Mouse (Mus musculus): ENCODE measurements around the gene Zdhhc7.

Zdhhc7 gene

GRCm38 (mm10) chr8:120100388-120101067 lies 754 bp downstream of the Zdhhc7 start:
- no peak for TF ChIP-seq GATA4 (IDR thresholded peaks at IDR 0.05; ENCODE audit: insufficient replicate concordance, low read length)

GRCm38 (mm10) chr8:120096486-120096885 lies 4.8 kb downstream of the Zdhhc7 start:
- TF ChIP-seq GATA4 (IDR thresholded peaks at IDR 0.05; ENCODE audit: insufficient replicate concordance, low read length), result no peak

- TF ChIP-seq GATA4 (IDR thresholded peaks at IDR 0.05; ENCODE audit: insufficient replicate concordance, low read length), result peak; percentile 5; the same call in 1 of the 2 replicates
These were observed 6.5 kb downstream of the Zdhhc7 start for GRCm38 (mm10) chr8:120094801-120095200.

GRCm38 (mm10) chr8:120093103-120093502 lies 8.2 kb downstream of the Zdhhc7 start:
- TF ChIP-seq GATA4 (IDR thresholded peaks at IDR 0.05; ENCODE audit: insufficient replicate concordance, low read length), result no peak

- no peak for TF ChIP-seq GATA4 (IDR thresholded peaks at IDR 0.05; ENCODE audit: insufficient replicate concordance, low read length)
These were observed 10.2 kb downstream of the Zdhhc7 start for GRCm38 (mm10) chr8:120091032-120091431.

GRCm38 (mm10) chr8:120089511-120089910 lies 11.8 kb downstream of the Zdhhc7 start:
- no peak for TF ChIP-seq GATA4 (IDR thresholded peaks at IDR 0.05; ENCODE audit: insufficient replicate concordance, low read length)

GRCm38 (mm10) chr8:120084783-120085182 lies 16.5 kb downstream of the Zdhhc7 start:
- TF ChIP-seq GATA4 (IDR thresholded peaks at IDR 0.05; ENCODE audit: insufficient replicate concordance, low read length), result no peak

GRCm38 (mm10) chr8:120083261-120083660 lies 18.0 kb downstream of the Zdhhc7 start:
- no peak for TF ChIP-seq GATA4 (IDR thresholded peaks at IDR 0.05; ENCODE audit: insufficient replicate concordance, low read length)

GRCm38 (mm10) chr8:120079361-120079760 lies 21.9 kb downstream of the Zdhhc7 start:
- no peak for TF ChIP-seq GATA4 (IDR thresholded peaks at IDR 0.05; ENCODE audit: insufficient replicate concordance, low read length)

- no peak for TF ChIP-seq GATA4 (IDR thresholded peaks at IDR 0.05; ENCODE audit: insufficient replicate concordance, low read length)
These were observed 23.2 kb downstream of the Zdhhc7 start for GRCm38 (mm10) chr8:120078080-120078479.

GRCm38 (mm10) chr8:120075347-120075746 lies 25.9 kb downstream of the Zdhhc7 start:
- TF ChIP-seq GATA4 (IDR thresholded peaks at IDR 0.05; ENCODE audit: insufficient replicate concordance, low read length), result no peak

GRCm38 (mm10) chr8:120074516-120074915 lies 26.8 kb downstream of the Zdhhc7 start:
- TF ChIP-seq GATA4 (IDR thresholded peaks at IDR 0.05; ENCODE audit: insufficient replicate concordance, low read length), result no peak

- no peak for TF ChIP-seq GATA4 (IDR thresholded peaks at IDR 0.05; ENCODE audit: insufficient replicate concordance, low read length)
These were observed 28.5 kb downstream of the Zdhhc7 start for GRCm38 (mm10) chr8:120072827-120073226.

GRCm38 (mm10) chr8:120072259-120072658 lies 29.0 kb downstream of the Zdhhc7 start:
- no peak for TF ChIP-seq GATA4 (IDR thresholded peaks at IDR 0.05; ENCODE audit: insufficient replicate concordance, low read length)

- no peak for TF ChIP-seq GATA4 (IDR thresholded peaks at IDR 0.05; ENCODE audit: insufficient replicate concordance, low read length)
These were observed 29.6 kb downstream of the Zdhhc7 start for GRCm38 (mm10) chr8:120071684-120072083.

- TF ChIP-seq GATA4 (IDR thresholded peaks at IDR 0.05; ENCODE audit: insufficient replicate concordance, low read length), result no peak
These were observed 33.2 kb downstream of the Zdhhc7 start for GRCm38 (mm10) chr8:120067936-120068668.
